ENCODE assay signal across 16 mouse cellular contexts in the genomic region with DNA sequence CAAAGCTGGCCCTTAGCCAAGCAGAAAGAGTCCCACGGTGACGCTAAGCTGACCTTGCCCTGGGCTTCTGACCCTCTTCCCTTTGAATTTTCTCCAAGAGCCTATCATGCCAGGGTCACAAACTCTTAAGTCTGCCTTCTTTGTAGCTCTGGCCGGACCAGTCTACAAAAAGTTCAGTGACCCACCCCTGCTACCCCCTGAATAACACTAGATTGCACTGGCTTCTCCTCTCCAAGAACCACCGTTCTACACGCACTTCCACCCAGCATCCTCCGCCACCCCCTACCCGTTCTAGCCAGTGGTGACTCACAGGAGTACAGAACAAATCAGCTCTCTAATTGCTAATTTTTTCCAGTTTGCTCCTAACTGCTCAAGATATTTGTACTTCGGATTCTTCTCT.
A peak's percentile ranks its signal among the peaks of the same experiment; 100 is the strongest.
DNase-seq lines count a peak whose midpoint lies in the region; ATAC-seq and TF ChIP-seq lines count a peak whose summit lies in the region.
"Had no signal": no experiment of that assay in that cellular context is flagged by ENCODE, and none has a peak within 500 bp of the region (broad histone marks: within the 10 kb centered on the region; RNA-seq: fewer than 3 reads in every experiment).

No protein-coding gene starts in this region.

- H3K9ac ChIP-seq in lung, postnatal 0 days (replicated peaks; ENCODE audit: low read depth) = no peak overlapping the region
- H3K9ac ChIP-seq: hindbrain, embryonic 12.5 days; neural tube, embryonic 12.5 days had no signal

- peak; percentile 11 to 37 for DNase-seq in heart, adult 9 months (ENCODE audit: low spot score in 2 of 2)
- no peak for DNase-seq in heart, postnatal 10 days
- DNase-seq in lung, postnatal 0 days (ENCODE audit: low spot score) = peak; percentile 34
- DNase-seq in lung, postnatal 14 days = no peak
- DNase-seq in adrenal gland, postnatal 25 days = peak; percentile 12
- peak; percentile 25 for DNase-seq in lung, postnatal 25 days (ENCODE audit: low spot score)
- no peak for DNase-seq in adipocyte (ENCODE audit: low spot score)
- DNase-seq in cerebellum, adult 2 months = no peak
- DNase-seq: cerebellum, postnatal 25 days; liver; midbrain, embryonic 14.5 days had no signal

- no peaks in the 10 kb centered on the region for H3K4me1 ChIP-seq in lung, postnatal 0 days (ENCODE audit: insufficient read depth, low read depth, low read length)
- H3K4me1 ChIP-seq in cerebellum, adult 2 months (ENCODE audit: control insufficient read depth, insufficient read depth, low read length) = no peaks in the 10 kb centered on the region
- H3K4me1 ChIP-seq: neural tube, embryonic 12.5 days had no signal

- ATAC-seq in lung, postnatal 0 days = peak; percentile 43
- ATAC-seq: activated CD4-positive, CD25-positive, alpha-beta regulatory T cell, adult 4 months; intestine, postnatal 0 days had no signal

- H3K27me3 ChIP-seq in lung, postnatal 0 days (replicated peaks; ENCODE audit: insufficient read depth, low read length) = no peaks in the 10 kb centered on the region
- no peaks in the 10 kb centered on the region for H3K27me3 ChIP-seq in cerebellum, adult 2 months (ENCODE audit: control insufficient read depth, insufficient read depth, low read length)
- H3K27me3 ChIP-seq: hindbrain, embryonic 12.5 days; neural tube, embryonic 12.5 days had no signal

- H3K4me3 ChIP-seq in lung, postnatal 0 days (ENCODE audit: low read depth, low read length) = no peak overlapping the region
- no peak overlapping the region for H3K4me3 ChIP-seq in cerebellum, adult 2 months (replicated peaks; ENCODE audit: insufficient read depth, low read depth, low read length)
- H3K4me3 ChIP-seq: hindbrain, embryonic 12.5 days; neural tube, embryonic 12.5 days had no signal

- intact Hi-C loops in heart, postnatal 10 days (cut with DNase I) = no loop called here

- H3K27ac ChIP-seq in lung, postnatal 0 days (ENCODE audit: low read length) = no peak overlapping the region
- H3K27ac ChIP-seq in cerebellum, adult 2 months (ENCODE audit: insufficient read depth, low read length) = no peak overlapping the region
- H3K27ac ChIP-seq: hindbrain, embryonic 12.5 days; macrophage; neural tube, embryonic 12.5 days had no signal

- WGBS in lung, postnatal 0 days = 39% methylated on average over 8 of the region's 8 CpGs
- 63% methylated on average over 8 of the region's 8 CpGs for WGBS in cerebellum, adult 2 months

- TF ChIP-seq CTCF in lung, postnatal 0 days (IDR thresholded peaks at IDR 0.05) = no peak
- TF ChIP-seq CTCF in cerebellum, adult 2 months (IDR thresholded peaks at IDR 0.05; ENCODE audit: borderline replicate concordance, insufficient read depth, low read depth, low read length) = no peak

- no peak overlapping the region for H3K4me2 ChIP-seq in lung, postnatal 0 days (replicated peaks; ENCODE audit: low read depth, low read length)
- H3K4me2 ChIP-seq: hindbrain, embryonic 12.5 days; neural tube, embryonic 12.5 days had no signal

- H3K36me3 ChIP-seq in lung, postnatal 0 days (ENCODE audit: insufficient read depth, low read length) = no peaks in the 10 kb centered on the region
- H3K36me3 ChIP-seq: hindbrain, embryonic 12.5 days; neural tube, embryonic 12.5 days had no signal

- H3K9me3 ChIP-seq in lung, postnatal 0 days (ENCODE audit: low read length) = no peaks in the 10 kb centered on the region
- H3K9me3 ChIP-seq: hindbrain, embryonic 12.5 days; neural tube, embryonic 12.5 days had no signal

- no peak for TF ChIP-seq EP300 in lung, postnatal 0 days (IDR thresholded peaks at IDR 0.05)

- TF ChIP-seq POLR2A in cerebellum, adult 2 months (IDR thresholded peaks at IDR 0.05; ENCODE audit: borderline replicate concordance, insufficient read depth, low read length) = no peak

Comparison
In these comparisons a context has a peak if more than half of its experiments do, and no peak if none do; other contexts are left out.
1. DNase-seq: peak in heart, adult 9 months (2 of 2), lung, postnatal 0 days (single experiment), adrenal gland, postnatal 25 days (single experiment) and lung, postnatal 25 days (single experiment); none in heart, postnatal 10 days (0 of 2), lung, postnatal 14 days (single experiment), adipocyte (single experiment) and cerebellum, adult 2 months (0 of 2).